Mouse (Mus musculus) embryonic facial prominence, embryonic 14.5 days (tissue): ENCODE data around the gene Uba2. TPM values are rescaled to one million over a fixed set of nuclear protein-coding genes. Genes with fewer than 3 reads are reported as not detected.

Source experiments
- ATAC-seq: fragments of 200-750 bp; cut with Nextera tagmentation; 2 replicates; pipeline ENCODE4 v1.8.0; 2017; ENCODE audit warnings: low read depth, moderate number of reproducible peaks, moderate TSS enrichment
- DNase-seq: peaks from one replicate; pipeline ENCODE4 v3.0.0-alpha.2; 2015; ENCODE audit warnings: low spot score
- H3K27ac ChIP-seq: fragments of 300-500 bp; sonication (generic); replicated peaks from 2 replicates; pipeline ENCODE4 v1.5.1; 2014; ENCODE audit warnings: low read depth, mild to moderate bottlenecking, low read length, moderate library complexity
- H3K27me3 ChIP-seq: fragments of 300-500 bp; sonication (generic); replicated peaks from 2 replicates; pipeline ENCODE4 v1.6.1; 2014; ENCODE audit warnings: low read length; ENCODE audit not compliant: control insufficient read depth, insufficient read depth
- H3K36me3 ChIP-seq: fragments of 300-500 bp; sonication (generic); 2 replicates; pipeline ENCODE4 v1.6.1; 2014; ENCODE audit warnings: low read length, mixed read lengths; ENCODE audit not compliant: control insufficient read depth, insufficient read depth
- H3K4me1 ChIP-seq: fragments of 300-500 bp; sonication (generic); 2 replicates; pipeline ENCODE4 v1.6.1; 2014; ENCODE audit warnings: antibody characterized with exemption, low read length; ENCODE audit not compliant: control insufficient read depth, insufficient read depth
- H3K4me2 ChIP-seq: fragments of 300-500 bp; sonication (generic); 2 replicates; pipeline ENCODE4 v1.6.1; 2014; ENCODE audit warnings: low read depth, mild to moderate bottlenecking, low read length, moderate library complexity, mixed read lengths
- H3K4me3 ChIP-seq: fragments of 300-500 bp; sonication (generic); 2 replicates; pipeline ENCODE4 v1.5.1; 2014; ENCODE audit warnings: low read depth, mild to moderate bottlenecking, low read length
- H3K9ac ChIP-seq: fragments of 300-500 bp; sonication (generic); 2 replicates; pipeline ENCODE4 v1.6.1; 2014; ENCODE audit warnings: low read depth, mild to moderate bottlenecking, low read length, moderate library complexity, mixed read lengths
- H3K9me3 ChIP-seq: fragments of 300-500 bp; sonication (generic); 2 replicates; pipeline ENCODE4 v1.6.1; 2016; ENCODE audit warnings: low read length; ENCODE audit not compliant: control insufficient read depth
- WGBS: fragments of 180-500 bp; shearing (Covaris S2); extraction: QIAGEN DNeasy Blood & Tissue Kit; methylation state at CpG from one replicate; pipeline ENCODE4 v1.1.7; 2014; 5-methylcytosine and 5-hydroxymethylcytosine counted together
- polyA plus RNA-seq: library from polyadenylated mRNA; unstranded; fragments of >200 nt; fragmentation: Nextera tagmentation; extraction: Ambion mirVana; gene quantifications from 2 replicates; pipeline ENCODE4 v1.2.1, GENCODE M21; 2014

Uba2 gene
- polyA plus RNA-seq, 1 experiment from 2014 or later = 166 TPM

GRCm38 (mm10) chr7:34094911-34095481 lies 74.4 kb downstream of the Uba2 start, which contains the start of gene Scgb1b30:
TSS of gene Scgb1b30 (plus strand) at chr7:34095431.
- Histone ChIP-seq H3K4me2 (no peak within 1 kb of the TSS), H3K27ac (no peak within 1 kb of the TSS), H3K4me1 (no peaks in the 10 kb centered on the region), H3K27me3 (no peaks in the 10 kb centered on the region), H3K4me3 (no peak within 1 kb of the TSS), H3K36me3 (no peaks in the 10 kb centered on the region), H3K9me3 (peaks cover 5% of the 10 kb centered on the region; the same call in 1 of the 2 replicates), H3K9ac (no peak within 1 kb of the TSS)
- ATAC-seq (no peak), DNase-seq (no peak)
- WGBS = 67% methylated on average over 3 of the region's 3 CpGs

Other genes with a start within 250 kb of the Uba2 start
- gene Scgb2b26, start 224.6 kb downstream of the Uba2 start, polyA plus RNA-seq = not detected in 2 replicates
- gene Scgb2b27, start 155.7 kb downstream of the Uba2 start, polyA plus RNA-seq = not detected in 2 replicates
- gene Scgb1b27, start 148.1 kb downstream of the Uba2 start, polyA plus RNA-seq = not detected in 2 replicates
- gene Scgb1b30, start 74.2 kb downstream of the Uba2 start, polyA plus RNA-seq = not detected in 2 replicates
- gene Wtip, start 36.3 kb downstream of the Uba2 start, polyA plus RNA-seq = 6.8 and 7.8 TPM in 2 replicates
- gene Pdcd2l, start 27.1 kb upstream of the Uba2 start, polyA plus RNA-seq = 47.5 and 55.0 TPM in 2 replicates
- gene Gpi1, start 60.7 kb upstream of the Uba2 start, polyA plus RNA-seq = 313 and 332 TPM in 2 replicates
- not detected in 2 replicates for gene Gm6096, start 81.4 kb upstream of the Uba2 start, polyA plus RNA-seq
- gene 4931406P16Rik, start 144.0 kb upstream of the Uba2 start, polyA plus RNA-seq = 36.1 and 40.3 TPM in 2 replicates
- 62.7 and 63.4 TPM in 2 replicates for gene Lsm14a, start 223.7 kb upstream of the Uba2 start, polyA plus RNA-seq